Mouse (Mus musculus): ENCODE measurements around the gene Lig1.
"Not testable (repeated sequence)": the region's sequence is repeated elsewhere in the genome, so short reads cannot be mapped to it uniquely, and the experiment has no call there.

- TF ChIP-seq CTCF (IDR thresholded peaks at IDR 0.05; ENCODE audit: low read depth, low read length); POLR2A (IDR thresholded peaks at IDR 0.05; ENCODE audit: extremely low read depth, insufficient read depth, low read length): not testable (repeated sequence)
These were observed 1.9 kb downstream of the Lig1 start for GRCm38 (mm10) chr7:13278957-13279356.
